Mouse (Mus musculus): ENCODE measurements at regions not wholly inside any gene's neighbourhood (a gene's known extent, or its start where the extent isn't known, plus 50 kb on each side); places are given as distances from the start of the nearest gene placed in this dataset.

DNA sequence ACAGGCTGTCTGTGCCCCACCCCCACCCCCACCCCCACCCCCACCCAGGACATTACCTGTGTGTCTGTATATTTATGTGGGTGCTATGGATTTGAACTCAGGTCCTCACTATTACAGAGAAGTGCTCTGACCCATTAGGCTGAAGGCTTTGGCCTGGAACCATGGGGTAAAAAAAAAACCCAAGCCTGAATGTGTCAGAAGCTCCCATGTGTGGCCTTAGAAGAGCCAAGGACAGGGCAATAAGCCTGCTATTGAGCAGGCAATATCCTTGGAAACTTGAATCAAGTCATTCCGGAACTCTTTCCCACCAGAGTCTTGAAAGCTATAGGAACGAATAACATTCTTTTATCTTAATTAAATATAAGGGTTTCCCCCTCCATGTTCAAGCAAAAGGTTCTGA lies 347.2 kb downstream of the Prdm2 start:
- peak in 1 of 2 experiments; percentile 79 for DNase-seq (ENCODE audit: inconsistent age in 2 of 2, low spot score in 1 of 2)

DNA sequence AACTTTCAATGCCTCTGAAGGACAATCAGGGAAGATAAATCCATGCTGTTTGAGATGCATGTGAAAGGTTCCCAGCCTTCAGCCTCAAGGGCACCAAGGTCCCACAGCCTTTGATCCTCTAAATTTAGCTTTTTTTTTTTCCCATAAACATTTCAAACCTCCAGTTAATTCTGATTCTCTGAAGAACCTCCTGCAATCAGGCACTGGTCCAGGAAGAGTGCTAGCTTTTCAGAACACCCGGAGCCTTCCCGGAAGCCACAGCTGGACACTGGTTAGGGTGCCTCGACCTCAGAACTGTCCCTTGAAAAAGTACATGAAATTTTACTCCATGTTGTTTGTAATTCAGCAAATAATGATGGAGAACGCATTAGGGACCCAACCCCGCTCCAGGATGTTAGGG lies 348.9 kb downstream of the Prdm2 start:
- peak; percentile 49 to 86 for DNase-seq (ENCODE audit: inconsistent age in 2 of 2, low spot score in 1 of 2)

GRCm38 (mm10) chr4:142860441-142860840 lies 352.4 kb downstream of the Prdm2 start:
- DNase-seq (ENCODE audit: inconsistent age in 2 of 2, low spot score in 1 of 2) = no peak

DNA sequence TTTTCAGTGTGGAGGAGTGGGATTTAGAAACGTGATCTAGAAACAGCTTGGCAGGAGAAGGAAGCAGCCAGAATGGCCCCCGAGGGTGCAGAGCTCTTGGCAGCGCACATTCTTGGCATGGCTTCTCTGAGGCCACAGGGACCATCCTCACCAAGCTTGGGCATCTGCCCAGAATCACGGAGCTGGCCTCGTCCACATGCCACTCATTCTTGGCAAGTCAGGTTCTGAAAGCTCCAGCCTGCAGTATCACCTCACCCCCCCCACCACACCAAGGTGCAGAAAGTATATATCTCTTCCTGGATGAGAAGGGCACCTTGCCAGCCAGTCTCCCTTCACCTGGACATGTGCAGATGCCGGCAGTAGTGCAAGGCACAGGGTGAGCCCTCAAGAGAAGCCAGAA lies 356.2 kb downstream of the Prdm2 start:
- DNase-seq (ENCODE audit: inconsistent age in 2 of 2, low spot score in 1 of 2) = peak; percentile 65 to 84

DNA sequence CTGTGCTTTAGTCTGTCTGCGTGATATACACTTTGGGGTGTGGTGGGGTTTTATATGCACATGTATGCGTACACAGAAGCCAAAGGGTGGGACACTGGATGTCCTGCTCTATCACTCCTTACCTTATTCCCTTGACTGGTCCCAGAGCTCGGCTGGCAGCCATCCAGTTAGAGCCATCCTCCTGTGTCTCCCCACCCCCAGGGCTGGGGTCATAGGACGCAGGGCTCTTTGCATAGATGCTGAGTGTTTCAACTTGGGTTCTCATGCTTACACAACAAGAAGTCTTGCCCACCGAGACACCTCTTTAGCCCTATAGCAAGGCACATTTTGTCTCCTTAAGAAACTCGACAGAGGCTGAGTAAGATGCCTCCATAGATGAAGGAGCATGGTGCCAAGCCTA lies 357.2 kb downstream of the Prdm2 start:
- peak in 1 of 2 experiments; percentile 19 for DNase-seq (ENCODE audit: inconsistent age in 2 of 2, low spot score in 1 of 2)

DNA sequence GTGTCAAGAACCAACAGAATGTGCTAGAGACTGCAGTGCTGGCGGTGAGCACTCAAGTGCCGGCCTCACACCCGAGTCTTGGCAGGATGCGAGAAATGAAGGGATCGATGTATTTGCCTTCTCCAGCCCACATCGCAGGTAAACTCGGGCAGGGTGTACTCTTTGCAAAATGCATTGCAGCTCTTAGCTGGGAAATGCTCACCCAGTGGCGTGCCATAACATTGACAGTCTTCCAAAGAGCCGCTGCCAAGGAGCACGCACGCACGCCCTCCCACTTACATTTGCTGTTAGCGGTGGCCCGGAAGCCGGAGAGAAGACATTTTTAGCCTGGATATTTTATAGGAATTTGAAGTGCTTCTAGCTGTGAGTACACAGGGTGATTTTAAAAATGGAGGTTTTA lies 358.9 kb downstream of the Prdm2 start:
- DNase-seq (ENCODE audit: inconsistent age in 2 of 2, low spot score in 1 of 2) = no peak

GRCm38 (mm10) chr4:142845066-142845696 lies 367.6 kb downstream of the Prdm2 start:
- peak in 1 of 2 experiments; percentile 50 for DNase-seq (ENCODE audit: inconsistent age in 2 of 2, low spot score in 1 of 2)

DNA sequence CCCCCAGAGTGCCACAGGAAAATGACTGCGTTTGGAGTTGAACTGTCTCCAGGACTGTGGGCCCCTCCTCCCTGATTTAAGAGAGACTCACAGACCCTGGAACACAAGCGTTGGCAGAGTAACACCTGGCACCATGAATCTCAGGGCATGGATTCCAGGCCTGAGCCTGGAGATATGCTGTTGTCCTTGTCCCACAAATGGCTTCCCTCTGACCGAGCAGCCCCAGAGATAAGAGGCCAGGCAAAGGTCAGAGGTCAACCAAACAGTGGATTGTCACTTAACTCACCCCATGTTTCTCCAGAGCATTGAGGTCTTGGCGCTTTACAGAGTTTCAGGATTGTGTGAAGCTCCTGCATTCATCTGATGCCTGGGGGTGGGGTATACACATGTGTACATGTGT lies 373.3 kb downstream of the Prdm2 start:
- DNase-seq (ENCODE audit: inconsistent age in 2 of 2, low spot score in 1 of 2) = peak in 1 of 2 experiments; percentile 42

DNA sequence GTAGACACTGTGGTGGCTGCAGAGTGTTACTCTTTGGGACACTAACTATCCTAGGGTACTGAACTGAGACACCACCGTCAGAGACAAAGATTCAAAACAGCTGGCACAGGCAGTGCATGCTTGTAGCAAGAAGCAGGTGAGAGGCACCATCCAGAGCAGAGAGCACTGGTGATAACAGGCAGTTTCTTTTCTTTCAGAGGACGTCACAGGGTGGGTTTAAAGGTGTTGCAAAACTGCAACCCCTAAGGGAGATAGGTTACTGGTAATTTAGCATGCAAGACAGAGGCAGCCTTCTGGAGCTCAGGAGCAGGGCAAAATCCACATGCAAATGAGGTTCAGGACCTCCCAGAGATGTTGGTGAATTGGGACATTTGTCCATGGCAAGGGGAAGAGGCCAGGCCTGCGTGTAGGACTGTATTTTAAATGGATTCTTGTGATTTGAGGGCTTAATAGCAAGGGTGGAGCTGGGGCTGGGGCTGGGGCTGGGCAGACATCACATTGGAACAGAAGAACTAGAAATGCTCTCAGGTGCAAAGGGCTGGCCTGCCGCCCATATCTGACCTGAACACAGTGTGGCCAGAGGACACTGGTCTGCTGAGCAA lies 374.3 kb downstream of the Prdm2 start:
- no peak for DNase-seq (ENCODE audit: inconsistent age in 2 of 2, low spot score in 1 of 2)

- DNase-seq (ENCODE audit: inconsistent age in 2 of 2, low spot score in 1 of 2) = peak in 1 of 2 experiments; percentile 64
These were observed 375.2 kb downstream of the Prdm2 start for GRCm38 (mm10) chr4:142837636-142838035.

- no peak for DNase-seq (ENCODE audit: inconsistent age in 2 of 2, low spot score in 1 of 2)
These were observed 383.1 kb downstream of the Prdm2 start for GRCm38 (mm10) chr4:142829711-142830110.

DNA sequence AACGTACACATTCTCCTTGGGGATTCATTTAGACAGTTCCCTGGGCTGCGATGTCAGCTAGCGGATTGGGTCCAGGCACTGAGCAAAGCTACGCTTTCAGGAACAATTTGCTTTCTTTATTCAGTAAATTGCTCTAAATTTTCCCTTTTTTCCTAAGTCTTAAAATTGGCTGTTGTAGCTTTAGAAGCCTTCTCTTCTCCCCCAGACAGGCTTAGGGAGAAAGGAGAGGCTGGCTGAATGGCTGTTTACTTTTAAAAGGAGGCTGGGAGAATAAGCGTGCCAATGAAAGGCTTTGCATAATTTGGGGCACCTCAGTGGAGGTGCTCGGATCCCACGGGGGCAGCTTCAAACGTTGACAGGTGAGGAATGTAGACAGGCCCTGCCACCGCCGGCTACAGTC lies 383.8 kb downstream of the Prdm2 start:
- DNase-seq (ENCODE audit: inconsistent age in 2 of 2, low spot score in 1 of 2) = no peak

DNA sequence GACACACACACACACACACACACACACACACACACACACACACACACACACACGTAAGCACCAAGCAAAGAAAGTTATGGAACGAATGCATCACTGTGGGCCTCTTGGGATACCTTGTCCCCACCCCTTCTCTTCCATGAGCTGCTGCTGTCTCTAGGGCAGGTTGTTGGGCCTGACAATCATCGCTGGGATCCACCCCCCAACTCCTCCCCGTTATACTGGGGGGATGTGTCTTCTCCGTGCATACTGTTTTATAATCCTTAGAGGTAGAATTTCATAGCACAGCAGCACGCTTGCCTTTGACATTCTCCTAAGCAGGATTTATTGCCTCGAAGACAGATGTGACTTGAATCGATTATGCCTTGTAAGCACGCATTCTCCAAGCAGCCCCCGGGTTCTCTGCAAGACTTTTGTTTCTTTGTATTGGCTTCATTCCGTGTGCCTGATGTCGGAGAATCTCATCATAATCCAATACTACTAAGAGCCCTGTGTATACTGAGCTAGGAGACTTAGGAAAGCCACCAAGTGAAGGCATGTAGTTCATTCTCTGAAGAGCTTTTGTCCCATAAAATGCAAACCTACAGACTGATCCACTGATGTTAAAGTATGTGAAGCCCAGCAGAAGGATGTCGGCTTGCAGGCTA lies 386.4 kb downstream of the Prdm2 start:
- peak in 1 of 2 experiments; percentile 54 for DNase-seq (ENCODE audit: inconsistent age in 2 of 2, low spot score in 1 of 2)

- peak in 1 of 2 experiments; percentile 35 for DNase-seq (ENCODE audit: inconsistent age in 2 of 2, low spot score in 1 of 2)
These were observed 387.0 kb downstream of the Prdm2 start for GRCm38 (mm10) chr4:142825786-142826185.

DNA sequence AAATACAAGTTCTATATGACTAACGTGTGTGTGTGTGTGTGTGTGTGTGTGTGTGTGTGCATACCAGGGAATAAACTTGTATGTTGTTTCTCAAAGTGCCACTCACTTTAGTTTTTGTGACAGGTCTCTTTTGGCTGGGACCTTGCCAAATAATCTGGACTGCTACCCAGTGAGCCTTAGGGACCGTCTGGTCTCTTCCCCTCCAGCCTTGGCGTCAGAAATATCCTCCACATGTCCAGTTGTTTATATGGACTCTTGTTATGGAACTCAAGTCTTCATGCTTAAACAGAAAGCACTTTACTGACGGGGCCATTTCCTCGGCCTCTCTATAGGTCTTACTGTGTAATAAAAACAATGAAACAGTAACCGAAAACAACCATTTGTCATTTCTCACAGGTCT lies 394.4 kb downstream of the Prdm2 start:
- DNase-seq (ENCODE audit: inconsistent age in 2 of 2, low spot score in 1 of 2) = no peak

DNA sequence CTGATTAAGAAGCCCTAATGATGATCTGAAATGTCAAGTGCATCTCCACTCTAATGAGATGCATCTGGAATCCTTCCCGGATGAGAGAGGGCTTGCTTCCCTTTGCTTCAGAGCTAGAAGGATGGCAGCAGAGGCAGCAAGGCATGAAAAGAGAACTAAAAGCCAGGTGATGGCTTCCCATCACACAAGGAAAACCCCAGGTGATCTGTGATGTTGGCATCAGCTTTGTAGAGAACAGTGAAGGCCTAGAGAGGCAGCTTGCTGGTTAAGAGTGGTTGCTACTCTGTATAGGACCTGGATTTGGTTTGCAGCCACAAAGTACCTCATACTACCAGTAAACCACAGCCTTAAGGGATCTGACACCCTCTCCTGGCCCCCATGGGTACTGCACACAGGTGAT lies 395.8 kb downstream of the Prdm2 start:
- no peak for DNase-seq (ENCODE audit: inconsistent age in 2 of 2, low spot score in 1 of 2)

DNA sequence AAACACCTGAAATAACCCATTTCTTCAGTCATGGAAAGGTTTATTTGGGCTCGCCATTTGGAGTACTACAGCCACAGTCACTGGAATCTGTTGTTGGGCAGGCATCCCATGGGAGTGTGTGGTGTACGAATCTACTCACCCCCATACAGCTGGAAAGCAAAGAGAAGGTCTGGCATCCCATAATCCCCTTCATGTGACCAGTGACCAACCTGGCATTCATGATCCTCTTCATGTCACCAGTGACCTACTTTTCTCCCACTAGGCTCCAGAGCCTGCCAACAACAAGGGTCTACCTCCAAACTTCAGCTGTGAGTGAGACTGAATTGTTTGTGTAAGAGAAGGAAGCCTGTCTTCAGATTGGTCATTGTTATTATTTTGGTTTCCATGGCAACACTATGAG lies 409.0 kb downstream of the Prdm2 start:
- DNase-seq (ENCODE audit: inconsistent age in 2 of 2, low spot score in 1 of 2) = no peak

DNA sequence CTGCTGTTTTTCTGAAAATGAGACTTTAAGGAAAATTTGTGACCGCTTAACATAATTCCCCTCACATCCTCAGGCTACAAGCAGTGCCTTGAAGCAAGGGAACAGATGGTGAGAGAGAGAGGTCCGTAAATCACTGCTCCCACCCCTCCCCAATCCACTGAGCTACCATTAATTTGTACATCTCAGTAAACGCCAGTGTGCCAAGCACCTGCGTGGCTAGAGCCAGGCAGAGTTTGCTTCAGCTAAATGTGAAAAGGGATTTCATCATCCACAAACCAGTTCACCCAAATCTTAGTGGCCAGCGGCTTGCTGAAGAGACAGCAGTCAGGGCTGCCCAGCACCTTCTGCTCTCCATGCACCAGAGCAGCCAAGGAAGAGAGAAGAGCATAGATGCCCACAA lies 413.5 kb downstream of the Prdm2 start:
- no peak for DNase-seq (ENCODE audit: inconsistent age in 2 of 2, low spot score in 1 of 2)

GRCm38 (mm10) chr4:142798834-142799233 lies 414.0 kb downstream of the Prdm2 start:
- no peak for DNase-seq (ENCODE audit: inconsistent age in 2 of 2, low spot score in 1 of 2)

GRCm38 (mm10) chr4:142792606-142792970 lies 420.2 kb downstream of the Prdm2 start:
- DNase-seq (ENCODE audit: inconsistent age in 2 of 2, low spot score in 1 of 2) = no peak

- no peak for DNase-seq (ENCODE audit: inconsistent age in 2 of 2, low spot score in 1 of 2)
These were observed 420.8 kb downstream of the Prdm2 start for GRCm38 (mm10) chr4:142791823-142792605.

GRCm38 (mm10) chr4:142789048-142789447 lies 423.7 kb downstream of the Prdm2 start:
- no peak for DNase-seq (ENCODE audit: inconsistent age in 2 of 2, low spot score in 1 of 2)

Measured in adrenal gland, adult (tissue).